ENCODE assay signal across 19 mouse cellular contexts in genomic region chr10:120004096-120004495, GRCm38 (mm10).
DNase-seq lines count a peak whose midpoint lies in the region; ATAC-seq and TF ChIP-seq lines count a peak whose summit lies in the region.
"Had no signal": no experiment of that assay in that cellular context is flagged by ENCODE, and none has a peak within 500 bp of the region (broad histone marks: within the 10 kb centered on the region; RNA-seq: fewer than 3 reads in every experiment).

No protein-coding gene starts in this region.

- peak; percentile 74 for ATAC-seq in intestine, embryonic 15.5 days
- ATAC-seq in intestine, postnatal 0 days = no peak
- peak; percentile 79 for ATAC-seq in intestine, embryonic 16.5 days
- ATAC-seq: activated CD4-positive, CD25-positive, alpha-beta regulatory T cell, adult 4 months; CD4-positive, CD25-positive, alpha-beta regulatory T cell, adult 4 months; Patski had no signal

- no peak overlapping the region for H3K4me2 ChIP-seq in intestine, embryonic 15.5 days (replicated peaks)
- no peak overlapping the region for H3K4me2 ChIP-seq in intestine, postnatal 0 days (replicated peaks; ENCODE audit: low read depth)
- no peak overlapping the region for H3K4me2 ChIP-seq in intestine, embryonic 16.5 days (ENCODE audit: low read depth, low read length)

- H3K27ac ChIP-seq in intestine, embryonic 15.5 days = no peak overlapping the region
- no peak overlapping the region for H3K27ac ChIP-seq in intestine, postnatal 0 days (ENCODE audit: low read depth, low read length)
- no peak overlapping the region for H3K27ac ChIP-seq in intestine, embryonic 16.5 days (ENCODE audit: low read length)

- TF ChIP-seq CTCF in intestine, postnatal 0 days (IDR thresholded peaks at IDR 0.05; ENCODE audit: low read depth) = no peak

- no peaks in the 10 kb centered on the region for H3K9me3 ChIP-seq in intestine, embryonic 15.5 days
- H3K9me3 ChIP-seq in intestine, postnatal 0 days (ENCODE audit: control insufficient read depth) = no peaks in the 10 kb centered on the region
- no peaks in the 10 kb centered on the region for H3K9me3 ChIP-seq in intestine, embryonic 16.5 days (ENCODE audit: control insufficient read depth, low read length)

- H3K9ac ChIP-seq in intestine, embryonic 15.5 days = no peak overlapping the region
- no peak overlapping the region for H3K9ac ChIP-seq in intestine, postnatal 0 days (ENCODE audit: low read depth, low read length)
- H3K9ac ChIP-seq in intestine, embryonic 16.5 days (ENCODE audit: low read depth, low read length) = no peak overlapping the region

- no peaks in the 10 kb centered on the region for H3K4me1 ChIP-seq in intestine, embryonic 15.5 days (replicated peaks)
- no peaks in the 10 kb centered on the region for H3K4me1 ChIP-seq in intestine, postnatal 0 days (replicated peaks; ENCODE audit: control insufficient read depth, insufficient read depth, low read length)
- H3K4me1 ChIP-seq in intestine, embryonic 16.5 days (ENCODE audit: control insufficient read depth, insufficient read depth, low read length) = no peaks in the 10 kb centered on the region

- H3K36me3 ChIP-seq in intestine, embryonic 15.5 days = no peaks in the 10 kb centered on the region
- no peaks in the 10 kb centered on the region for H3K36me3 ChIP-seq in intestine, postnatal 0 days (ENCODE audit: control insufficient read depth, insufficient read depth)
- H3K36me3 ChIP-seq in intestine, embryonic 16.5 days (ENCODE audit: control insufficient read depth, insufficient read depth, low read length) = no peaks in the 10 kb centered on the region
- H3K36me3 ChIP-seq: G1E had no signal

- WGBS in intestine, embryonic 15.5 days = 76% methylated on average over 7 of the region's 7 CpGs
- 57% methylated on average over 7 of the region's 7 CpGs for whole genome bisulfite sequencing in intestine, postnatal 0 days
- WGBS in intestine, embryonic 16.5 days = 76% methylated on average over 7 of the region's 7 CpGs

- H3K27me3 ChIP-seq in intestine, embryonic 15.5 days (replicated peaks) = no peaks in the 10 kb centered on the region
- H3K27me3 ChIP-seq in intestine, postnatal 0 days (replicated peaks; ENCODE audit: control insufficient read depth, insufficient read depth, low read length) = no peaks in the 10 kb centered on the region
- no peaks in the 10 kb centered on the region for H3K27me3 ChIP-seq in intestine, embryonic 16.5 days (replicated peaks; ENCODE audit: control insufficient read depth, insufficient read depth, low read length)
- H3K27me3 ChIP-seq: CH12.LX, Patski had no signal

- no peak for DNase-seq in ovary, postnatal 36 days (ENCODE audit: low spot score)
- DNase-seq: adrenal gland, adult 2 months; adrenal gland, adult 8-10 months; adrenal gland, postnatal 10 days; adrenal gland, postnatal 14 days; adrenal gland, postnatal 25 days; adrenal gland, postnatal 36 days; B cell, adult 2 months; cerebellum, adult 11 months; cerebellum, adult 11-12 months; cerebellum, adult 18-20 months had no signal

- no peak overlapping the region for H3K4me3 ChIP-seq in intestine, embryonic 15.5 days (replicated peaks)
- no peak overlapping the region for H3K4me3 ChIP-seq in intestine, postnatal 0 days (ENCODE audit: low read depth, low read length)
- H3K4me3 ChIP-seq in intestine, embryonic 16.5 days (ENCODE audit: low read length) = no peak overlapping the region
